Mouse (Mus musculus): ENCODE measurements around the gene Tsg101. TPM values are rescaled to one million over a fixed set of nuclear protein-coding genes. Genes with fewer than 3 reads are reported as not detected.

Gene Tsg101
- polyA plus RNA-seq (2015; fragmentation: Nextera tagmentation; extraction: Ambion mirVana) = 161 and 169 TPM in 2 replicates

DNA sequence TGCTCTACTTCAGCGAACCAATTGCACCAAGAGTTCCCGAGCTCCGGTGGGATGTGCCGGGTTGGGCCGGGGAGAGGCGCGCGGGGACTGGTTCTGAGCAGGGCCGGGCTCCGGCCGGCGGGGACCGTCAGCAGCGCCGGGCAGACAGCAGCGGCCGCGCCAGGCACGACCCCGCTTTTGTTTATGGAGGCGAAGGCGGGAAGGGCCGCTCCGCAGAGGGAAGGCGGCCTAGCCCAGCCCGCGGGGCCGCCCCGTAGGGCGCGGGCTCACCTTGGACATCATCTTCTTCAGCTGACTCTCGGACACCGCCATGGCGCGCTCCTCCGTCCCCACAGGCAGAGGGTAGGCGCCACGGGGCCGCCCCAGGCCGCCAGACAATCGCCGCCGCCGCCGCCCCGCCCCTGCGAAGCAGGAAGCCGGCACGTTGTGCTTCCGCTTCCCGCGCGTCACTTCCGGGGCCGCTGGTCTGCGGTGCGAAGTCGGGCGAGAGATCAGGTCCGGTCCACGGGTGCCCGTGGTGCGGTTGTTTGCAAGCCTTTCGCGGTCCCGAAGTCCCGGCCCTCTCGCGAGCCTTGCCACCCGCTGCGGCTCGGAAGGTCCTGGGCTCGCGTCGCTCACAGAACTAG is at the start of gene Tsg101:
Tsg101 (minus strand) TSS at position 419 of the 626 bp plus-strand sequence.
- no peaks in the 10 kb centered on the region for H3K9me3 ChIP-seq
- peaks cover 21% of the 10 kb centered on the region for H3K4me1 ChIP-seq
- peaks cover 8% of the 10 kb centered on the region; the same call in 1 of the 2 replicates for H3K36me3 ChIP-seq
- H3K4me2 ChIP-seq = peak within 1 kb of the TSS; percentile 60
- under 1% methylated on average over 75 of the region's 75 CpGs for whole genome bisulfite sequencing
- ATAC-seq (ENCODE audit: insufficient number of reproducible peaks, low FRiP score, low TSS enrichment, low read depth) = peak; percentile 87
- H3K4me3 ChIP-seq = peak within 1 kb of the TSS; percentile 79
- H3K27me3 ChIP-seq = no peaks in the 10 kb centered on the region
- H3K9ac ChIP-seq = peak within 1 kb of the TSS; percentile 92
- H3K27ac ChIP-seq = peak within 1 kb of the TSS; percentile 98

DNA sequence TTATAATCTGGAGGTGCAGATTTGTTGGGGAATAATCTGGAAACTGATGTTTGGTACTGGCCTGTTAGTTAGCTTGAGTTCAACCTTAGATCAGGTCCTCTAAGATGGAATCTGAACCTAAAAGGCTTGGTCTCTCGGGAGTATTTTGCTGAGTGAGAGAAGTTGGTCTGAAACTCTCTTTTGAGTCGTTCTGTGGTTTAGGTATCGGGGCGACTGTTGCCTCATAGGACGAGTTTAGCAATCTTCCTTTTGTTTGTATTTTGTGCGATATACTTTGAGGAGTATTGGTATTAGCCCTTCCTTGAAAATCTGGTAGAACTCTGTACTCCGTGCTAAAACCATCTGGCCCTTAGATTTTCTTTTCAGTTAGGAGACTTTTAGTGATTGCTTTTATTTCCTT is 44.3 kb upstream of the Tsg101 start:
- Histone ChIP-seq H3K4me1 (peaks cover 12% of the 10 kb centered on the region), H3K9me3 (no peaks in the 10 kb centered on the region), H3K27me3 (peaks cover 11% of the 10 kb centered on the region; the same call in 1 of the 2 replicates), H3K4me3 (no peak overlapping the region), H3K4me2 (no peak overlapping the region), H3K27ac (no peak overlapping the region), H3K9ac (no peak overlapping the region), H3K36me3 (no peaks in the 10 kb centered on the region)
- ATAC-seq (ENCODE audit: insufficient number of reproducible peaks, low FRiP score, low TSS enrichment, low read depth) = no peak
- WGBS = 75% methylated on average over 7 of the region's 7 CpGs

DNA sequence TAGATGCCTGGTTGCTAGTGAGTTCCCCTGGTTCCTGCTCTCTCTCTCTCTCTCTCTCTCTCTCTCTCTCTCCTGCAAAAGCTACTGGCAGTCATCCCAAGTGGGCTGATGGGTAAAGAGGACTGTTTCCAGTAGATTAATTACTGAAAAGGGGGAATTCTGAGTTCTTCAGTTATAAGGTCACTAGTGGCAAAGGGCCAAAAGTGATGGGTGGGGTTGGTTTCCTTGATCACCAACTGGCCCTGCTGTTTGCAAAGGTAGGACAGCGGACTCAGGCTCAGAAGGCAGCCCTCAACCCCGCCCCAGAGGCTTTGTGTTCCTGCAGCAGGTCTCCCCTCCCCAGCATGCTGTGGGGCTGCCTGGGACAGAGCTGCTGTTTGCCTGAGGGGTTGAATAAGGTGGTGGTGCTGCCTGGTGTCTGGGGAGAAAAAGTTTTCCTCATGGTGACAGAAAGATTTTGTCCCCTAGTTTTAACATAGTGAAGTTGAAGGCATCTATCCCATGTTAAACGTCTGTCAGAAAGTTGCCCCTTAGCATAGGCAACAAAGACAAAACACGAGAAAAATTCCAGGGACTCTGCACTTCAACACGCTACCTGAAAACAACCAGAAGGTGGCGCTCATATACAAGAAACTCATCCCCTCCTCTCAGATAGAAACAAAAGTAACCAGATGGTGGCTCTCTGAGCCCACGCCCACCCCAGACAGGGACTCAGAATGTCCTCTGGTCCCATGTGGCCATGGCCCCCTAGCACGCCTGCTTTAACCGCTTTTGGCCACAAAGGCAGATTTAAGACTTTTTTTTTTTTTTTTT is 43.2 kb upstream of the Tsg101 start:
- peak overlapping the region; percentile 26; the same call in 1 of the 2 replicates for H3K9ac ChIP-seq
- H3K27me3 ChIP-seq = peaks cover 11% of the 10 kb centered on the region; the same call in 1 of the 2 replicates
- ATAC-seq (ENCODE audit: insufficient number of reproducible peaks, low FRiP score, low TSS enrichment, low read depth) = peak; percentile 70; the same call in 1 of the 2 replicates
- no peak overlapping the region for H3K4me3 ChIP-seq
- WGBS = under 1% methylated on average over 9 of the region's 9 CpGs
- peak overlapping the region; percentile 76 for H3K27ac ChIP-seq
- no peaks in the 10 kb centered on the region for H3K9me3 ChIP-seq
- H3K36me3 ChIP-seq = no peaks in the 10 kb centered on the region
- peaks cover 15% of the 10 kb centered on the region for H3K4me1 ChIP-seq
- H3K4me2 ChIP-seq = peak overlapping the region; percentile 35; the same call in 1 of the 2 replicates

DNA sequence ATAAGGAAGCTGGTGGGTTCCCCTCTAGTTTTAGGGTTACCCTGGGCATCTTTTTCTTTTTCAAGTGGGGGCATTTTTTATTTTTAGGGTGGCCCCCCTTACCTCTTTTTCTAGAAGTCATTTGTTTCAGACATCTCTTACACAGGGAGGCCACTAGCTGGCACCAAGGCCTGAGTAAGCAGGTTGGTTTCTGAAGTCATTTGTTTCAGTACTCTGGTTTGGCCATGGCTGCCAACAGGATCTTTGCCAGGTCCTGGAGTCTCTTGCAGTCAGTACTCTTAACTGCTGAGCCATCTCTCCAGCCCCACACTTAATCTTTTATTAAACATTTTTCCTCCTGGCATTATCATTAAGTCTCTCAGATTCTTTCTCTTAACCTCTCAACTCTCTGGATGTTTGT is 42.4 kb upstream of the Tsg101 start:
- ATAC-seq (ENCODE audit: insufficient number of reproducible peaks, low FRiP score, low TSS enrichment, low read depth) = no peak
- Histone ChIP-seq H3K27ac (peak overlapping the region; percentile 76), H3K4me3 (no peak overlapping the region)

DNA sequence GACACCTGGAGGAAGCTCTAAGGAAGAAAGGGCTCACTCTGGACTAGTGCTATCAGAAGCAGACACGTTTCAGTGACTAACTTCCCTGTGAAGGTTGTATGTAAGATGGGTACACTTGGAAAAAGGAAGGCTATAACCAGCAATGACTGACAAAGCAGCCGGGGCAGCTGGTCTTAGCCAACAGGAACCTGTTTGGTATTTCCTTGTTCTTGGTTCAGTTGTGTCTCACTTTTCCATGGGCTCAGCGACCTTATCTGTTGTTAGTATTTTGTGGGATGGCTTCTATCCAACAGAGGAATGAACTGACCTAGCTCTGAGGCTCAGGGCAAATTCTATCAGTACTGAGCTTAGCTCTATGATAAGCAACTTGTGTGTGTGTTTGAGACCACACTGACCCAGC is 41.2 kb upstream of the Tsg101 start:
- 58% methylated on average over 3 of the region's 3 CpGs for WGBS
- no peak overlapping the region for H3K9ac ChIP-seq
- H3K27me3 ChIP-seq = peaks cover 11% of the 10 kb centered on the region; the same call in 1 of the 2 replicates
- no peak for ATAC-seq (ENCODE audit: insufficient number of reproducible peaks, low FRiP score, low TSS enrichment, low read depth)
- no peak overlapping the region for H3K4me3 ChIP-seq
- H3K4me1 ChIP-seq = peaks cover 25% of the 10 kb centered on the region
- no peaks in the 10 kb centered on the region for H3K9me3 ChIP-seq
- H3K4me2 ChIP-seq = no peak overlapping the region
- H3K27ac ChIP-seq = no peak overlapping the region
- H3K36me3 ChIP-seq = no peaks in the 10 kb centered on the region

More for the DNA sequence above, 42.4 kb upstream of the Tsg101 start:
- no peaks in the 10 kb centered on the region for H3K36me3 ChIP-seq
- H3K9ac ChIP-seq = no peak overlapping the region
- no peaks in the 10 kb centered on the region for H3K9me3 ChIP-seq
- peaks cover 24% of the 10 kb centered on the region for H3K4me1 ChIP-seq
- H3K27me3 ChIP-seq = peaks cover 11% of the 10 kb centered on the region; the same call in 1 of the 2 replicates
- no peak overlapping the region for H3K4me2 ChIP-seq

DNA sequence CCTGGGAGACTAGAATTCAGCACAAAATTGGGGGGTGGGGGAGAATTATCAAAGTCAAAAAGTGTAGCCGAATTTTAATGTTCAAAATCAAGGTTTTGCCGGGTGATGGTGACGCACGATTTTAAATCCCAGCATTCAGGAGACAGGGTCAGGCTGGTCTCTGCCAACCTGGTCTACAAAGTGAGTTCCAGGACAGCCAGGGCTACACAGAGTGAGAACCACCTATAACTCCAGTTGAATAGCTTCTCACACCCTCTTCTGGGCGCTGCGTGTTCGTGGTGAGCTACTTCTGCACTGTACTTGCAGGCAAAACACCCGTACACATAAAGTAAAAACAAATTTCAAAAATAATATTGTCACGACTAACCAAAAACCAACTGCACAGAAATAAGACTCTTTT is 39.1 kb upstream of the Tsg101 start:
- H3K36me3 ChIP-seq = peaks cover 14% of the 10 kb centered on the region
- peaks cover 24% of the 10 kb centered on the region for H3K4me1 ChIP-seq
- peak overlapping the region; percentile 70 for H3K4me3 ChIP-seq
- H3K9me3 ChIP-seq = no peaks in the 10 kb centered on the region
- H3K27ac ChIP-seq = no peak overlapping the region
- peak overlapping the region; percentile 81 for H3K4me2 ChIP-seq
- 13% methylated on average over 9 of the region's 9 CpGs for WGBS
- H3K27me3 ChIP-seq = peaks cover 11% of the 10 kb centered on the region; the same call in 1 of the 2 replicates
- H3K9ac ChIP-seq = peak overlapping the region; percentile 71; the same call in 1 of the 2 replicates
- ATAC-seq (ENCODE audit: insufficient number of reproducible peaks, low FRiP score, low TSS enrichment, low read depth) = no peak

DNA sequence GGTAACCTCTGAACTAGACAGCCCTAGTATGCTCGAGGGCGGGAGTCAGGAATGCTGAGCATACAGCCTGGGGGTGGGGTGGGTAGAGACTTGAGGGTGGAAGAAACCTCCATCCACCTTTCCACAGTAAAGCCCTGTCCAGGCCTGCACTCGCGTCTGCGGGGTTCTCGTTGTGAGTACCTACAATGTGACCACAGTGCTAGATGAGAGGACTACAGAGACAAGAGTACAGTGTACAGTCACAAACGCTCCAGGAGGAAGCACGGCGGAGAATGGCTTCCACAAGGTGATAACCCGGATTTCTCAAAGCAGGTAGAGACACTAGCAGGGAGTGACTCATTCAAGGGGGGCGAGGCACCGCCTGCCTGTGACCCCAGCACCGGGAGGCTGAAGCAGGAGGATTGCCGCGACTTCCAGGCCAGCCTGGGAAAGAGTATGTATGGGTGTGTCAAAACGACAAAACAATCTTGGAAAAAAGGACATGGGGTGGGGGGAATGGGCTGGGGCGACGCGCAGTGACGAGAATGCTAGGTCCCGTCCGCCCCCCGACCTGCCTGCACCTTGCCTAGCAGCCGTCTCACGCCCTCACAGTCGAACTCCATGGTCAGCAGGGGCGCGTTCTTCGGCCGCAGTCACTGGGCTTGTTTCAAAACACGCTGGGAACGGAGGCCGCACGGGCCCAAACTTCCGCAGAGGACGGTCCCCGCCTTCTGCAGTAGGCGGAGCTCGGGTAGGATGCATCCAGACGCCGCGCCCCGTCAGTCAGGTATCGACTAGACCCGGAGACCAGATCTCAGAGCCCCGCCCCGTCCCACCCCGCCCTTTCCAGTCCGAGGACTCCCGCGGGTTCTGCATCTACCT is 38.3 kb upstream of the Tsg101 start, which contains the start of gene Uevld:
Uevld (minus strand) TSS at position 697 of the 861 bp plus-strand sequence.
- Histone ChIP-seq H3K4me2 (peak within 1 kb of the TSS; percentile 81), H3K4me1 (peaks cover 19% of the 10 kb centered on the region), H3K4me3 (peak within 1 kb of the TSS; percentile 70), H3K9me3 (no peaks in the 10 kb centered on the region), H3K36me3 (peaks cover 22% of the 10 kb centered on the region), H3K27me3 (peaks cover 11% of the 10 kb centered on the region; the same call in 1 of the 2 replicates), H3K9ac (peak within 1 kb of the TSS; percentile 71), H3K27ac (peak within 1 kb of the TSS; percentile 50; the same call in 1 of the 2 replicates)
- WGBS = under 1% methylated on average over 51 of the region's 51 CpGs
- ATAC-seq (ENCODE audit: insufficient number of reproducible peaks, low FRiP score, low TSS enrichment, low read depth) = peak; percentile 88

DNA sequence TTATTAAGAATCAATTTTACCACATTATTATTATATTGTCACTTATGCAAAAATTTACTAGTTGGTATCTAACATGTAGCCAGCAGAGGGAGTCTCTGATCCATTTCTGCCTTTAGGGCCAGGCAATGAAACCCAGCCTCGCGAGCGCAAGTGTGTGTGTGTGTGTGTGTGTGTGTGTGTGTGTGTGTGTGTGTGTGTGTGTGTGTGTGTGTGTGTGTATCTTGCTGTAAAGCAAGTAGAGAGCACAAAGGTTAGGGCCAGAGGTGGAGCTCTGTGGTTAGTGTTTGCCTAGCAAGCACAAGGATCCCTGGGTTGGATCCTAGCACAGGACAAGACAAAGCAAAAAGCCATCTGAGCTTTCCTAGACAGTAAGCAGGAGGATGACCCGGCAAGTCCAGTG is 16.1 kb upstream of the Tsg101 start:
- no peak for ATAC-seq (ENCODE audit: insufficient number of reproducible peaks, low FRiP score, low TSS enrichment, low read depth)
- Histone ChIP-seq H3K9me3 (no peaks in the 10 kb centered on the region), H3K4me2 (no peak overlapping the region), H3K36me3 (peaks cover 64% of the 10 kb centered on the region), H3K4me1 (no peaks in the 10 kb centered on the region), H3K27ac (no peak overlapping the region), H3K27me3 (no peaks in the 10 kb centered on the region), H3K9ac (no peak overlapping the region), H3K4me3 (no peak overlapping the region)
- 55% methylated on average over 4 of the region's 4 CpGs for WGBS

DNA sequence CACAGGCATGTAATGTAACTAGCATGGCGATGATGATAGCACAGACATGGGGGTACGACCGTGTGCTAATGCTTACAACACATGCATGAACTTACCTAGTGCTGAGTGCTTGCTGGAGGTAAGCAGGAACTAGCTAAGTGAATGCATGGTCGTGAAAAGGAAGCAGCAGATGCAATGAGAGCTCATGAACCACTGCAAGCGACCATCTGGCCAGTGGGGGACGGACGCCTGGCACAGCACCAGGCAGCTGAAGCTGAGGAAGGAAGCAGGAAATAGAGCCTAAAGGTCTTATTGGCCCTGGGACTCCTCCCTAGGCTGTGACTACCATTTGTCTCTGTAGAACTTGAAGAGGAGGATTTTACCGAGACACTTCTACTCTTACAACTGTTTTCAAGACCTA is 15.0 kb upstream of the Tsg101 start:
- 79% methylated on average over 8 of the region's 8 CpGs for WGBS
- peaks cover 63% of the 10 kb centered on the region for H3K36me3 ChIP-seq

DNA sequence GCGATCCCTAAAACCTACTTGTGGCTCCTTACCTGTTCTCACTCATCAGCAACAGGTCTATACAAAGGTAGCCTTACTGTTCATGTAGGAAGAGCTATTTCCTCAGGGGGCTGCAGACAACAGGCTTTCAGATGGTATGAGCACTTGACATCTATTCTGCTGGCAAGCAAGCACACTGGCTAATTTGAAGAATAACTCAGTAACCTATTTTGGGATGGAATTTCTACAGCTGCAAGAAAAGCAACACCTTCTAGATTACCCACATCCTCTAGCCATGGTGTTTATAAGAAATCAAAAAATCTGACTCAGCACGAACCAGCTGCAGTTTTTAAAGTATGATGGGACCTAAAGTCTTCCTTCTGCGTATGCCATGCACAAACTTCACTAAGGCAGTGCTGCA is 11.6 kb upstream of the Tsg101 start:
- no peak overlapping the region for H3K4me3 ChIP-seq
- no peak overlapping the region for H3K27ac ChIP-seq
- no peaks in the 10 kb centered on the region for H3K4me1 ChIP-seq
- no peak for ATAC-seq (ENCODE audit: insufficient number of reproducible peaks, low FRiP score, low TSS enrichment, low read depth)
- no peak overlapping the region for H3K4me2 ChIP-seq
- H3K36me3 ChIP-seq = peaks cover 56% of the 10 kb centered on the region
- no peak overlapping the region for H3K9ac ChIP-seq
- WGBS = 93% methylated on average over 3 of the region's 3 CpGs
- no peaks in the 10 kb centered on the region for H3K27me3 ChIP-seq
- no peaks in the 10 kb centered on the region for H3K9me3 ChIP-seq

More for the DNA sequence above, 15.0 kb upstream of the Tsg101 start:
- no peak overlapping the region for H3K27ac ChIP-seq
- no peak overlapping the region for H3K9ac ChIP-seq
- no peak overlapping the region for H3K4me3 ChIP-seq
- H3K27me3 ChIP-seq = no peaks in the 10 kb centered on the region
- H3K4me1 ChIP-seq = no peaks in the 10 kb centered on the region
- no peak overlapping the region for H3K4me2 ChIP-seq
- no peaks in the 10 kb centered on the region for H3K9me3 ChIP-seq
- no peak for ATAC-seq (ENCODE audit: insufficient number of reproducible peaks, low FRiP score, low TSS enrichment, low read depth)

DNA sequence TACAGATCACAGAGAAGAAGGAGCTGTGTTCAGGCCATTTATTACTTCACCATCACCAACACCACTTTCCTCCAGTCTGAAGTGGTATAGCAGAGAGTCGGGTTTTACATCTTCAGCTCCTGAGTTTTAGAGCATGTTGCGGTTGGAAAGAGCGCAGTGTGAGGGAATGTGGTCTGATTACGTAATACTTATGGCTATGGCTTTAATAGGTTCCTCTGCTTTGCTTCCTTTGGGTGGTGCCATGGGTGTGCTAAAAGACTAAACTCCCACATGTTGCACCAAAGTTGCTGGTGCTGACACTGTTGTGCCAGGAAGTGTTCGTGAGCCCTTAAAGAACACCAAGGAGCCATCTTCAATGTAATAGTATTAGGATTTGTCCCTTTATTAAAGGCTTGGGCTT is 8.5 kb upstream of the Tsg101 start:
- no peak overlapping the region for H3K4me2 ChIP-seq
- no peaks in the 10 kb centered on the region for H3K27me3 ChIP-seq
- no peak overlapping the region for H3K27ac ChIP-seq
- ATAC-seq (ENCODE audit: insufficient number of reproducible peaks, low FRiP score, low TSS enrichment, low read depth) = no peak
- peaks cover 42% of the 10 kb centered on the region for H3K36me3 ChIP-seq
- H3K4me1 ChIP-seq = no peaks in the 10 kb centered on the region
- H3K4me3 ChIP-seq = no peak overlapping the region
- H3K9me3 ChIP-seq = no peaks in the 10 kb centered on the region
- 90% methylated on average over 5 of the region's 5 CpGs for WGBS
- H3K9ac ChIP-seq = no peak overlapping the region

Data from limb, embryonic 15.5 days (tissue).